Mouse (Mus musculus) granulocyte monocyte progenitor cell, adult 5-6 weeks (primary cell): ENCODE measurements around the gene Polm. TPM values are rescaled to one million over a fixed set of nuclear protein-coding genes. Genes with fewer than 3 reads are reported as not detected.
"Not testable (repeated sequence)": the region's sequence is repeated elsewhere in the genome, so short reads cannot be mapped to it uniquely, and the experiment has no call there.

Source experiments
- ATAC-seq: replicated peaks from 2 replicates; pipeline ENCODE4 v1.8.0; 2016; ENCODE audit warnings: mild to moderate bottlenecking, moderate TSS enrichment, inconsistent platforms; ENCODE audit not compliant: poor library complexity, severe bottlenecking
- total RNA-seq, 2 experiments: library from RNA; stranded (forward) in 1 of 2; stranded (reverse) in 1 of 2; fragments of 200-712, 200-1000 nt in 1 of 2; fragments of >200 nt in 1 of 2; fragmentation: Nextera tagmentation in 1 of 2; gene quantifications; 2 replicates each; pipeline ENCODE4 v1.2.3; 2014 to 2017

The Polm gene
- total RNA-seq, 2 experiments from 2014 or later, result 0.73 TPM; not detected in 1

DNA sequence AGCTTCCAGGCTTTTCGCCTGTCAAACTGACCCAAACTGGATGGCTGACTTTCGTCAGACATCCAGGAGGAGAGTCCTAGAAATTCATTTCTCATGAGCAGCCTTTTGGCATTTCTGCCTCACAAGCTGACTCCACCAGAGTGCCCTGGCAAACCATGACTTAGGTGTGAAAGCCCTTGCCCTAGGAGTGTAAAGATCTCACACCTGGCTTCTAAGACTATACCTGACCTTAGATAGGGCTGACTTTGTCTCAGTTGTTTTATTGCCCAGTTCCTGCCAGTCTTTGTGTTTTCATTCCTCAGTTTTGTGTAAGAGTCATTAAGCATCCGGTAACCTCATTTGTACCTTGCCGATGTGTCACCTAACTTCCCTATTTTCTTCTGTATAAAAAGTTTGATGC is 28.3 kb downstream of the Polm start:
- not testable (repeated sequence) for ATAC-seq

GRCm38 (mm10) chr11:5807956-5808355 is 29.9 kb downstream of the Polm start:
- ATAC-seq, result no peak

DNA sequence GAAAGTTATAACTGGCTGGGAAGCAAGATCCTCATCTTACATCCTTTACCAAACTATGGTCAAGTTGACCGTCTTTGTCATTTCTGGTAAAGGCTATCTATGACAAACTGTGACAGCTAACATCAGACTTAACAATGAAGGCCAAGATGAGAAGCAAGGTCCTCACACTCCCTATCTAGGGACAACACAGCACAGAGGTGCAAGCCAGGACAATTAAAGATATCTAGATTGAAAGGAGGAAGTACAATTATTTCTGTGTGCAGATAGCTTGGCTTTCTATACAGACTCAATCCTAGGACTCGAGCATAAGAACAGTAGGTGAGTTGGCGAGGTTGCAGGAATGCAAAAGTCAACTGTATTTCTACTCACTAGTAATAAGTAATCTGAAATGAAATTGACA is 32.1 kb downstream of the Polm start:
- ATAC-seq, result no peak

- ATAC-seq, result no peak
These were observed 33.6 kb downstream of the Polm start for GRCm38 (mm10) chr11:5804174-5804573.

DNA sequence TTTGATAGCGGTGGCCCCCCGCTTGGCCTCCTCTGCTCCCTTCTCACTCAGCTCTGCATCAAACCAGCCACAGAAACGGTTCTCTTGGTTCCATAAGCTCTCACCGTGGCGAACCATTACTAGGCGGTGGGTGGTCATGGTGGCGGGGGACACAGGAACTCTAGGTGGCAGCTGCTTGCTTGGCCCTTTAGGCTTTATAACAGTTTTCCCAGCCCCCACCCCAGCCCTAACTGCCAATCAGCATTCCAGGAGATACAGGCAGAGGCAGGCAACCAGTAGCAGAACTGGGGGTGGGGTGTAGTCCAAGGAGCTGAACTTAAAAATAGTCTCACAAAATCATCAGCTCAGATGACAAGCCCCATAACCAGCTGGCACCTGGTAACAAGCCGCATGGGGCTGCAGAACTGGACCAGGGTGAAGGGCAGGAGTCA is 34.2 kb downstream of the Polm start, which contains the start of gene Pgam2:
Pgam2 (minus strand) TSS at position 183 of the 431 bp plus-strand sequence.
- no peak for ATAC-seq

- ATAC-seq, result peak; percentile 52
These were observed 35.2 kb downstream of the Polm start for GRCm38 (mm10) chr11:5802457-5803217.

GRCm38 (mm10) chr11:5802005-5802404 is 35.8 kb downstream of the Polm start:
- no peak for ATAC-seq

GRCm38 (mm10) chr11:5801511-5801910 is 36.3 kb downstream of the Polm start:
- ATAC-seq, result no peak

DNA sequence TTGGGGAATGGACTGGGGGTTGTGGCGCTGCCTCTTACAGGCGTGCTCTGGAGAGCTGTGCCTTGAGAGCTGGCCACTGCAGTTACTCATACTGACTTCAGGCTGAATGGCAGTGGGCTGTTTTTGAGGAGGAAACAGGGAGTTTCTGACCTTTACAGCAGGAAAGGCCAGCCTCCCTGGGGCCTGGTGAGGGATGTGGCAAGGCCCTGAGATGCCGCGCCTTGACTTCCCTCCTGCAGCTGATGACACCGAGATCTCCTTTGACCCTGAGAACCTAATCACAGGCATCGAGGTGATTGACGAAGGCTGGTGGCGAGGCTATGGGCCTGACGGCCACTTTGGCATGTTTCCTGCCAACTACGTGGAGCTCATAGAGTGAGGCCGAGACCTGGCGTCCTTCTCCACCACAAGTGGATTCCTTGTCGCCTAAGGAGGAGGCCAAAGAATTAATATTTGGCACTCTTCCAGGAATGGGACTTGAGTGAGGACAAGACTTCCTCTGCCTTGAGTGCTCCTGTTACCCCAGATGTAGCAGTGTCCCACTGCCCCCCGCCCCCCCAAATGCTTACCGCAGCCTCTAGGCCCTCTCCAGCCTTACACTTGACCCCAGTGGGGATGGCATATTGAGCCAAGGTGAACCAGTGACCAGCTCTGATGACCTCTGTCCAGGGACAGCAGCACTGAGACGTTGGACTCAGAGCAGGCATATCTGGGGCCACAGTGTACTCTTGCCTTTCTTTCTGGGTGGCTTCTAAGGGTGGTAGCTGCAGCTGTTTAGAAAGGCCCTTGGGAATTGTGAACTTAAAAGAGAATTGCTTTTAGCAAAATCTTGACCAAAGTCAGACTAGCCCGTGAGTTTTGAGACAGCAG is 38.0 kb downstream of the Polm start:
- ATAC-seq, result no peak

DNA sequence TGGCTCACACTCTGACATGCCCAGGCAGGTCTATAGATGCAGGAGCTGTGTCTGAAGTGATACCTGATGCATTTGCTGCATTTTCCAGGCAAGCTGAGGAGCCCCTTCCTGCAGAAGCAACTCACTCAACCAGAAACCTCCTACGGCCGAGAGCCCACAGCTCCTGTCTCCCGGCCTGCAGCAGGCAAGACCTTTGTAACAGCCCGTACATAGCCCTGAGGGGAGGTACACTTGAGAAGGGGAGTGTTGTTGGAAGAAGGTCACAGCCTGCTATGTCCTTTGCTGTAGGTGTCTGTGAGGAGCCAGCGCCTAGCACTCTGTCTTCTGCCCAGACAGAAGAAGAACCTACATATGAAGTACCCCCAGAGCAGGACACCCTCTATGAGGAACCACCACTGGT is 39.9 kb downstream of the Polm start:
- ATAC-seq, result no peak

DNA sequence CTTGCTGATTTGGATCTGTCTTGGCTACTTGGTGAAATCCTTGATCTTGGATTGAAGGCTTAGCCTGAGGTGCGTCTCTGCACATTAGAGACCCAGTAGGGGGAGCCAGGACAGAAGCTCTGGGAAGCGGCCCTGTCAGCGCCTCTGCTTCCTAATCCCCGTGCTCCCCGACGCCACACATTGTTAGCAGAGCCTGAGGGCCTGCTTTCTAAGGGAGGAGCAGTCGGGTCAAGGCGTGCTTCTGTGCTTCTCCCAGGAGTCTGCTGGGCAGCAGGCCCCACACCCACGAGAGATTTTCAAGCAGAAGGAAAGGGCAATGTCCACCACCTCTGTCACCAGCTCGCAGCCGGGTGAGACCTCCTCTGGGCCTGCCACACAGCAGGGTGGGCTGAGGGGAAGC is 40.4 kb downstream of the Polm start:
- ATAC-seq, result no peak

DNA sequence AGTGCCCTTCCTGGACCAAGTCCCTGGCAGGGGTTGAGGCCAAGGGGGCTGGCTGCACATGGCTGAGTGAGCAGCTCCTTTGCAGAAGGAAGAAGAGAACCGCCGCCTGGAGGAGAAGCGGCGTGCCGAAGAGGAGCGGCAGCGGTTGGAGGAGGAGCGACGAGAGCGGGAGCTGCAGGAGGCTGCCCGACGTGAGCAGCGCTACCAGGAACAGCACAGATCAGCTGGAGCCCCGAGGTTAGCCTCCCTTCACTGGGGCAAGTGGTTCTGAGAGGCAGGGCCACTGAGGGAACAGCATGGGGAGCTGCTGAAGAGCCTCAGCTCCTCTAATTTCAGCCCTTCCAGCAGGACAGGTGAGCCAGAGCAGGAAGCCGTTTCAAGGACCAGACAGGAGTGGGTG is 40.9 kb downstream of the Polm start:
- ATAC-seq, result no peak

- ATAC-seq, result no peak
These were observed 42.1 kb downstream of the Polm start for GRCm38 (mm10) chr11:5795706-5796105.

DNA sequence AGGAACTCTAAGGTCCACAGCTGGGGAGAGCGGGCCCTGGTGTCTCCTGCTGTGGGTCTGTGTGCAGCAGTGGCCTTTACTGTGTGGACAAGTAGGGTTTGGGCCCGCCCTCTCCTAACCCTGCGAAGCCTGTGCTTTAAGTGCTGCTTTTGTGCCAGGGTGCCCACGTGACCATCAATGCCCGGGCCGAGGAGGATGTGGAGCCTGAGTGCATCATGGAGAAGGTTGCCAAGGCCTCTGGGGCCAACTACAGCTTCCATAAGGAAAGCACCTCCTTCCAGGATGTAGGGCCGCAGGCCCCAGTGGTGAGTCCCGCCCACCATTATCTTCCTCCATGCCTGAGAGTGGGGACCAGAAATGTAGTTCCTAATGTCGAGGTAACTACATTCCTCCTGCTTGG is 42.5 kb downstream of the Polm start:
- no peak for ATAC-seq

GRCm38 (mm10) chr11:5790431-5790830 is 47.4 kb downstream of the Polm start:
- no peak for ATAC-seq

DNA sequence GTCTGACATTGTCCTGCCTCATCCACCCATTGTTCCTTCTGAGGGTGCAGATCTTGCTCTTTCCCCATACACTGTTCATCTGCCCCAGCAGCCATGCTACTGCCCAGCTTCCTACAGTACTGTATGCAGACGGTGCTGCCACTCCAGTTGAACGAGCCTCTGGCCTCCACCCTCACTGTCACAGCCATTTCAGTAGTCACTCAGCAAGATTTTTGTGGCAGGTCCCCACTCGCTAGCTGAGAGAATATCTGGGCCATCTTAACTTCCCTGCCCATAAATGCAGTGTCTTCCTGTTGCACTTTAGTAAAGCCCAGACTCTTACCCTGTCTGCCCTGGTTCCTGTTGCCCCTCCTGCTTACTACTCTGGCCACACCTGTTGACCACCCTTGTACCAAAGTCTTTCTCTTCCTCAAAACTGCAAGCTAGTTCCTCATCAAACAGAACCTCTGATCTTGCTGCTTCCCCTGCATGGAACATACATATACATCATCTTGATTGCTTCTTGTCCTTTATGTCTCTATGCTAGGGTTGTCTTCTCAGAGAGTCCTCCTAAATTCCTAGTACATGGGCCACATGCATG is 48.0 kb downstream of the Polm start:
- ATAC-seq, result peak; percentile 30

GRCm38 (mm10) chr11:5789071-5789753 is 48.6 kb downstream of the Polm start:
- peak; percentile 21; the same call in 1 of the 2 replicates for ATAC-seq

- peak; percentile 68 for ATAC-seq
These were observed 49.5 kb downstream of the Polm start, which contains the start of gene Dbnl for GRCm38 (mm10) chr11:5788056-5789014. TSS of gene Dbnl (plus strand) at chr11:5788488.

GRCm38 (mm10) chr11:5787671-5788055 is 50.2 kb downstream of the Polm start:
- no peak for ATAC-seq
